Mouse (Mus musculus): ENCODE results near the gene Sh3glb2. TPM values are rescaled to one million over a fixed set of nuclear protein-coding genes. Genes with fewer than 3 reads are reported as not detected.

Gene Sh3glb2
- total RNA-seq, 2 experiments from 2014 or later, result 34.6 to 42.9 TPM

- DNase-seq, result no peak
Measured at GRCm38 (mm10) chr2:30342061-30342460, 17.1 kb downstream of the Sh3glb2 start.

- no peak for DNase-seq
Measured at GRCm38 (mm10) chr2:30337179-30337578, 22.0 kb downstream of the Sh3glb2 start.

- DNase-seq, result no peak
Measured at GRCm38 (mm10) chr2:30336174-30336915, 22.8 kb downstream of the Sh3glb2 start.

- no peak for DNase-seq
Measured at GRCm38 (mm10) chr2:30335324-30335723, 23.8 kb downstream of the Sh3glb2 start.

- DNase-seq, result no peak
Measured at GRCm38 (mm10) chr2:30328791-30329190, 30.3 kb downstream of the Sh3glb2 start.

- DNase-seq, result no peak
Measured at GRCm38 (mm10) chr2:30327276-30327675, 31.9 kb downstream of the Sh3glb2 start.

- DNase-seq, result no peak
Measured at GRCm38 (mm10) chr2:30325296-30325695, 33.8 kb downstream of the Sh3glb2 start.

GRCm38 (mm10) chr2:30323111-30323510 is 36.0 kb downstream of the Sh3glb2 start:
- DNase-seq, result no peak

- DNase-seq, result no peak
Measured at GRCm38 (mm10) chr2:30319260-30319659, 39.9 kb downstream of the Sh3glb2 start.

GRCm38 (mm10) chr2:30316955-30317354 is 42.2 kb downstream of the Sh3glb2 start:
- DNase-seq, result no peak

- no peak for DNase-seq
Measured at GRCm38 (mm10) chr2:30316136-30316535, 43.0 kb downstream of the Sh3glb2 start.

- no peak for DNase-seq
Measured at GRCm38 (mm10) chr2:30311481-30311880, 47.7 kb downstream of the Sh3glb2 start.

GRCm38 (mm10) chr2:30309351-30309750 is 49.8 kb downstream of the Sh3glb2 start:
- no peak for DNase-seq

GRCm38 (mm10) chr2:30306087-30306486 is 53.0 kb downstream of the Sh3glb2 start:
- DNase-seq, result no peak

- no peak for DNase-seq
Measured at GRCm38 (mm10) chr2:30299966-30300365, 59.2 kb downstream of the Sh3glb2 start.

GRCm38 (mm10) chr2:30299525-30299924 is 59.6 kb downstream of the Sh3glb2 start:
- DNase-seq, result no peak

Small RNA genes lying within 50 kb of the gene (microRNA-seq; reads per million reads assigned to microRNA genes)
- gene Gm47292, result 0 reads per million in 2 experiments

Other genes with a start within 250 kb of the Sh3glb2 start
- gene Zer1, start 234.8 kb downstream of the Sh3glb2 start, total RNA-seq (2021), result 10 to 100 TPM; 21.8 to 23.5 TPM
- 10 to 100 TPM; 17.4 to 18.6 TPM for gene Tbc1d13, start 225.6 kb downstream of the Sh3glb2 start, total RNA-seq (2021)
- 10 to 100 TPM; 89.0 to 98.3 TPM for gene Endog, start 187.8 kb downstream of the Sh3glb2 start, total RNA-seq (2021)
- 1 to 10 TPM; 4.8 to 6.4 TPM for gene Spout1, start 180.9 kb downstream of the Sh3glb2 start, total RNA-seq (2021)
- gene Kyat1, start 153.5 kb downstream of the Sh3glb2 start, total RNA-seq (2021), result 10 to 100 TPM; 36.0 to 36.5 TPM
- gene Lrrc8a, start 121.6 kb downstream of the Sh3glb2 start, total RNA-seq (2021), result 10 to 100 TPM; 77.9 to 86.5 TPM
- 1 to 10 TPM; 3.4 to 3.6 TPM for gene Gm28035, start 118.8 kb downstream of the Sh3glb2 start, total RNA-seq (2021)
- 100 to 1,000 TPM; 109 to 110 TPM for gene Phyhd1, start 93.1 kb downstream of the Sh3glb2 start, total RNA-seq (2021)
- not detected for gene Gm28038, start 78.3 kb downstream of the Sh3glb2 start, total RNA-seq (2021)
- 10 to 100 TPM; 23.4 to 25.5 TPM for gene Dolk, start 73.0 kb downstream of the Sh3glb2 start, total RNA-seq (2021)
- gene Nup188, start 72.9 kb downstream of the Sh3glb2 start, total RNA-seq (2021), result 10 to 100 TPM; 19.5 to 20.7 TPM
- 10 to 100 TPM; 83.0 to 85.6 TPM for gene Miga2, start 4.9 kb upstream of the Sh3glb2 start, total RNA-seq (2021)
- gene Dolpp1, start 32.9 kb upstream of the Sh3glb2 start, total RNA-seq (2021), result 1 to 10 TPM; 6.4 to 7.8 TPM
- 100 to 1,000 TPM; 507 to 509 TPM for gene Crat, start 56.5 kb upstream of the Sh3glb2 start, total RNA-seq (2021)
- gene Ptpa, start 56.7 kb upstream of the Sh3glb2 start, total RNA-seq (2021), result 10 to 100 TPM; 81.6 to 96.7 TPM
- gene Ier5l, start 114.9 kb upstream of the Sh3glb2 start, total RNA-seq (2021), result 1 to 10 TPM; 2.6 to 3.2 TPM
- gene Cstad, start 235.7 kb upstream of the Sh3glb2 start, total RNA-seq (2021), result 1 to 10 TPM in 1 of 2 experiments, under 1 TPM in 1; 0.57 to 1.2 TPM

Measured in heart, adult 18-20 months (tissue).